Mouse (Mus musculus): Measurements from ENCODE around the gene E130308A19Rik. TPM values are rescaled to one million over a fixed set of nuclear protein-coding genes. Genes with fewer than 3 reads are reported as not detected.
A peak's percentile ranks its signal among the peaks of the same experiment; 100 is the strongest.

The E130308A19Rik gene
- polyA plus RNA-seq, 1 experiment from 2014 or later = 17.7 TPM

GRCm38 (mm10) chr4:59669131-59669530 lies 43.1 kb downstream of the E130308A19Rik start:
- Histone ChIP-seq H3K4me2 (no peak overlapping the region), H3K36me3 (no peaks in the 10 kb centered on the region), H3K4me1 (no peaks in the 10 kb centered on the region), H3K27me3 (replicated peaks) (no peaks in the 10 kb centered on the region), H3K27ac (no peak overlapping the region), H3K4me3 (replicated peaks) (no peak overlapping the region), H3K9ac (no peak overlapping the region), H3K9me3 (no peaks in the 10 kb centered on the region)
- no peak for ATAC-seq (ENCODE audit: insufficient read depth, low FRiP score, low read depth)
- WGBS = 93% methylated on average over 1 of the region's 1 CpGs

DNA sequence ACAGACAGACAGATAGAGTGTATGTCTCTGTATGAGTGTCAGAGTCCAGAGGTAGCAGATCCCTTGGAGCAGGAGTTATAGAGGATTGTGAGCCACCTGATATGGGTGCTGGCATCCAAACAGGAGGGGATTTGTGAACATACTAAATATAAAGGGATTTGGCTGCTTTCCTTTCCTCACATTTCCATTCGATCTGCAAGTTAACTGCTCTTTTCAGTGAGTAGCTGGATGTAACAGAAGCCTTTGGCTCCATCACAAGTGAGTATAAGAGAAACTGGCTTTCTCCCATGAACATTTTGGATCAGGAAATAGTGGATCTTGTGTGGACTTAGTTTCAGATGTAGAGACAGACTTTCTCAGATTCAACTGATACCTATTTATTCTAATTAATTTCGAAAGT lies 44.0 kb downstream of the E130308A19Rik start:
- no peak overlapping the region for H3K4me3 ChIP-seq (replicated peaks)
- no peak overlapping the region for H3K9ac ChIP-seq
- 59% methylated on average over 2 of the region's 2 CpGs for whole genome bisulfite sequencing
- no peaks in the 10 kb centered on the region for H3K27me3 ChIP-seq (replicated peaks)
- H3K4me1 ChIP-seq = no peaks in the 10 kb centered on the region
- no peaks in the 10 kb centered on the region for H3K36me3 ChIP-seq
- H3K4me2 ChIP-seq = no peak overlapping the region
- H3K27ac ChIP-seq = no peak overlapping the region
- H3K9me3 ChIP-seq = no peaks in the 10 kb centered on the region
- ATAC-seq (ENCODE audit: insufficient read depth, low FRiP score, low read depth) = no peak

GRCm38 (mm10) chr4:59673423-59674117 lies 47.6 kb downstream of the E130308A19Rik start:
- 78% methylated on average over 2 of the region's 2 CpGs for WGBS
- no peak for ATAC-seq (ENCODE audit: insufficient read depth, low FRiP score, low read depth)
- no peak overlapping the region for H3K4me2 ChIP-seq

DNA sequence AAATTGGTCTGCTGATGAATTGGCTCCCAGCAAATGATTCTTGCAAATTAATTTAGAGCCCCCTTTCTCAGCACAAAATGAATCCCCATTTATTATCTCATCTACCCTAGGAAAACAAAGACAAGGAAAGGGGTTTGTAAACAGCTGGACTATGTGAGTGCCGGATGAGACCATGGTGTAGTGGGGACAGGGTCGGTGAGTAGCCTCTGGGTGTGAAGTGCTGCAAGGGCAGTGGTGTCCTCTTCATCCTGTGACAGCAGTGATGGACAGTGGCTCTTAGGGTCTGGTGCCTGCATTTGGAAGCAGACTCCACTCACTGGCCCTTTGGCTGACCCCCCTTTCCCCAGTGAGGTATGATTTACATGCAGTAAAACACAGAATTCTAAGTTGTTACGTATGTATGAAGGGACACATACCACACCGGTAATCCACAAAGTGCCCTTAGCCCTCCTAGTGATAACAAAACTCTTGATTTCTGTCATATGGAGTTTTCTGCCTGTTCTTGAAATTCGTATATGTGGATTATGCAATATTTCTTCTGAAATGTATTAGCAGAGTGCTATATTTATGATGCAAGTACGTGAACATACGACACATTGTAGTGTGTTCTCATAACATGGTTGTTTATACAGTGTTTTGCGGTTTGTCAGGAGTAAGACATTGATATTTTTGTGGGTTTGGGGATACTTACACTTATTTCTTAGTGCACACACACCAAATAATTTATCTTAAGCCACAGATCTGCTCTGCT lies 49.1 kb downstream of the E130308A19Rik start:
- Histone ChIP-seq H3K36me3 (no peaks in the 10 kb centered on the region), H3K9me3 (no peaks in the 10 kb centered on the region), H3K4me2 (no peak overlapping the region), H3K9ac (no peak overlapping the region), H3K27me3 (replicated peaks) (no peaks in the 10 kb centered on the region), H3K27ac (no peak overlapping the region), H3K4me3 (replicated peaks) (no peak overlapping the region), H3K4me1 (no peaks in the 10 kb centered on the region)
- 56% methylated on average over 8 of the region's 8 CpGs for WGBS
- no peak for ATAC-seq (ENCODE audit: insufficient read depth, low FRiP score, low read depth)

More at GRCm38 (mm10) chr4:59673423-59674117, 47.6 kb downstream of the E130308A19Rik start:
- Histone ChIP-seq H3K4me3 (replicated peaks) (no peak overlapping the region), H3K27me3 (replicated peaks) (no peaks in the 10 kb centered on the region), H3K9me3 (no peaks in the 10 kb centered on the region), H3K9ac (no peak overlapping the region), H3K27ac (no peak overlapping the region), H3K36me3 (no peaks in the 10 kb centered on the region), H3K4me1 (no peaks in the 10 kb centered on the region)

DNA sequence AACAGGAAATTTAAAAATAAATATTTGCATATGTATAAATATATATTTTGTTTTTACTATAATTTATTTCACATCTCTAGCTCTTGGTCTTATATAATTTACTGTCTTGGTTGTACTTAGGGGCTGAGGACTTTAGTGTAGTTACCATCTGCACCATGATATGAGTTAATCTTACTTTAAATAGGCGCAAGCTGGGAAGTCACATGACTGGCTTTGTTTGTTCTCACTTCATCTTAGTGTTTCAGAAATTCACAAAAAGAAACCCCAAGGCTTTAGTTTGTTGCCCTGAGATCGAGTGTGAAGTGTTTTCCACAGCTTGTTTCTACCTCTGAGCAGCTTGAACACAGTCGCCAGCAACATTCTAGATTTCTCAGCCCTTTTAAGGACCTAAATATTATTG lies 49.7 kb downstream of the E130308A19Rik start:
- no peaks in the 10 kb centered on the region for H3K36me3 ChIP-seq
- H3K9me3 ChIP-seq = no peaks in the 10 kb centered on the region
- no peak overlapping the region for H3K4me3 ChIP-seq (replicated peaks)
- H3K9ac ChIP-seq = no peak overlapping the region
- no peaks in the 10 kb centered on the region for H3K27me3 ChIP-seq (replicated peaks)
- 40% methylated on average over 3 of the region's 3 CpGs for WGBS
- ATAC-seq (ENCODE audit: insufficient read depth, low FRiP score, low read depth) = no peak
- no peak overlapping the region for H3K4me2 ChIP-seq
- no peak overlapping the region for H3K27ac ChIP-seq
- H3K4me1 ChIP-seq = no peaks in the 10 kb centered on the region

- Histone ChIP-seq H3K9ac (no peak overlapping the region), H3K4me1 (0 out of 2 replicates have a peak, but pooled peaks cover 3% of the 10 kb centered on the region), H3K4me2 (no peak overlapping the region), H3K9me3 (no peaks in the 10 kb centered on the region), H3K36me3 (no peaks in the 10 kb centered on the region), H3K4me3 (replicated peaks) (no peak overlapping the region), H3K27ac (no peak overlapping the region), H3K27me3 (replicated peaks) (no peaks in the 10 kb centered on the region)
- no peak for ATAC-seq (ENCODE audit: insufficient read depth, low FRiP score, low read depth)
- 89% methylated on average over 1 of the region's 1 CpGs for WGBS
These were observed 55.4 kb downstream of the E130308A19Rik start for GRCm38 (mm10) chr4:59681383-59681782.

GRCm38 (mm10) chr4:59682491-59682890 lies 56.5 kb downstream of the E130308A19Rik start:
- Histone ChIP-seq H3K4me2 (no peak overlapping the region), H3K9ac (no peak overlapping the region), H3K36me3 (no peaks in the 10 kb centered on the region), H3K27me3 (replicated peaks) (no peaks in the 10 kb centered on the region), H3K4me1 (0 out of 2 replicates have a peak, but pooled peaks cover 3% of the 10 kb centered on the region), H3K4me3 (replicated peaks) (no peak overlapping the region), H3K27ac (no peak overlapping the region), H3K9me3 (no peaks in the 10 kb centered on the region)
- WGBS = 63% methylated on average over 3 of the region's 3 CpGs
- no peak for ATAC-seq (ENCODE audit: insufficient read depth, low FRiP score, low read depth)

DNA sequence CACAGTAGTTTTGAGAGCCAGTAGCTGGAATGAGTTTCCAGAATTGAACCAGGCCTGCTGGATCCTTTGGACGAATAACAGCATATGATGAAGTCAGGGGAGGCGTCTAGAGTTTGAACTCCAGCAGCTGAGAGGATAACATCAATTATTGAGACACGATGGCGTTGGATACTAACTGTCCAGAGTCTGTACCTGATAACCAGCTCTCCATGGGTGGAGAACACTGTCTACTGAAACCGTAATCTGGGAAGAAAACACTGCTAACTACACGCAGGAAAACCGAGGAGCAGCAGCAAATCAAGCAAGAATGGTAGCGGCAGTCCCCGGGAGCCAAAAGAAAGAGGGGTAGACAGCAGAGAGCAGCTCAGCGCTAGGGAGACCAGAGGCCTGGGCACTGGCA lies 56.9 kb downstream of the E130308A19Rik start:
- Histone ChIP-seq H3K4me1 (0 out of 2 replicates have a peak, but pooled peaks cover 3% of the 10 kb centered on the region), H3K4me3 (replicated peaks) (no peak overlapping the region), H3K9me3 (no peaks in the 10 kb centered on the region), H3K36me3 (no peaks in the 10 kb centered on the region), H3K4me2 (no peak overlapping the region), H3K27ac (no peak overlapping the region), H3K9ac (no peak overlapping the region), H3K27me3 (replicated peaks) (no peaks in the 10 kb centered on the region)
- ATAC-seq (ENCODE audit: insufficient read depth, low FRiP score, low read depth) = no peak
- WGBS = 70% methylated on average over 10 of the region's 10 CpGs

DNA sequence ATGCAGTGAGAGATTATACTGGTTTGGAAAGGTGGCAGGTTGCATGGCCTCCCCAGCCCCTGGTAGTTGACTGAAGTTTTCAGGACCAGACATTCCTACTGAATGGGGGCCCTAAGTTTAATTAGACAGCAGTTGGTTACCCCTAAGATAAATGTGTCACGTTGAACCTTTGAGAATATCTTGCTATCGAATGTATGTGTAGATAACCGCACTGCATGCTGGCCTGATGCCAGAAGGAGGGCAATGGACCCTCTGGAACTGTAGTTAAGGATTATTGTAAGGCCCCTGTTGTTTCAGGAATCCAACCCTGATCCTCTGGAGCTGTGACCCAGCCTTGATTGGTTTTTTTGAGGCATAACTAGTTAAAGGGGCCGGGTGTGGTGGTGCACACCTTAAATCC lies 58.3 kb downstream of the E130308A19Rik start:
- 0 out of 2 replicates have a peak, but pooled peaks cover 3% of the 10 kb centered on the region for H3K4me1 ChIP-seq
- ATAC-seq (ENCODE audit: insufficient read depth, low FRiP score, low read depth) = no peak
- no peak overlapping the region for H3K27ac ChIP-seq
- H3K36me3 ChIP-seq = no peaks in the 10 kb centered on the region
- H3K9me3 ChIP-seq = no peaks in the 10 kb centered on the region
- H3K4me3 ChIP-seq (replicated peaks) = no peak overlapping the region
- no peaks in the 10 kb centered on the region for H3K27me3 ChIP-seq (replicated peaks)
- no peak overlapping the region for H3K4me2 ChIP-seq
- WGBS = 51% methylated on average over 4 of the region's 4 CpGs
- H3K9ac ChIP-seq = no peak overlapping the region

GRCm38 (mm10) chr4:59686716-59687115 lies 60.7 kb downstream of the E130308A19Rik start:
- H3K4me2 ChIP-seq = no peak overlapping the region
- no peak overlapping the region for H3K9ac ChIP-seq
- 84% methylated on average over 4 of the region's 4 CpGs for WGBS
- no peak overlapping the region for H3K4me3 ChIP-seq (replicated peaks)
- ATAC-seq (ENCODE audit: insufficient read depth, low FRiP score, low read depth) = no peak
- H3K36me3 ChIP-seq = no peaks in the 10 kb centered on the region
- 0 out of 2 replicates have a peak, but pooled peaks cover 3% of the 10 kb centered on the region for H3K4me1 ChIP-seq
- no peak overlapping the region for H3K27ac ChIP-seq
- no peaks in the 10 kb centered on the region for H3K9me3 ChIP-seq
- no peaks in the 10 kb centered on the region for H3K27me3 ChIP-seq (replicated peaks)

- no peak overlapping the region for H3K9ac ChIP-seq
- no peak overlapping the region for H3K4me3 ChIP-seq (replicated peaks)
- WGBS = 75% methylated on average over 4 of the region's 4 CpGs
- H3K27ac ChIP-seq = no peak overlapping the region
- H3K4me1 ChIP-seq = 0 out of 2 replicates have a peak, but pooled peaks cover 3% of the 10 kb centered on the region
- no peak overlapping the region for H3K4me2 ChIP-seq
- H3K27me3 ChIP-seq (replicated peaks) = no peaks in the 10 kb centered on the region
- H3K9me3 ChIP-seq = no peaks in the 10 kb centered on the region
- peak; percentile 60; the same call in 1 of the 2 replicates for ATAC-seq (ENCODE audit: insufficient read depth, low FRiP score, low read depth)
- no peaks in the 10 kb centered on the region for H3K36me3 ChIP-seq
These were observed 63.0 kb downstream of the E130308A19Rik start for GRCm38 (mm10) chr4:59689055-59689454.

DNA sequence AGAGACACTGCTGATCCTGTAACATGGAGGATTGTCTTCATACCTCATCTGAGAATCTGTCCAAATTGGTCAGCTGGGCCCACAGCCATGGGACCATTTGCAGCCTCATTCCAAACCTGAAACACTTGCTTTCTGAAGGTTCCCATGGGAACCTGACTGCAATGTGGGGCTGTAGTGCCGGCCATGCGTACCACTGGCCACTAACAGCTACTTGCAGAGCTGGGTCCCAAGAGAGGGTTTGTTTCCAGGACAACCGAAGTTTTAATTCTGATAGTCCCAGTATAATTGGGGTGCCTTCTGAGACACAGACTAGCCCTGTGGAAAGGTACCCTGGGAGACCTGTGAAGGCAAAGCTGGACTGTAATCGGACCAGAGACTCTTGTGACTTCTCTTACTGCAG lies 64.1 kb downstream of the E130308A19Rik start:
- no peak overlapping the region for H3K9ac ChIP-seq
- no peak overlapping the region for H3K4me3 ChIP-seq (replicated peaks)
- no peaks in the 10 kb centered on the region for H3K36me3 ChIP-seq
- H3K4me2 ChIP-seq = no peak overlapping the region
- 91% methylated on average over 4 of the region's 4 CpGs for WGBS
- no peak overlapping the region for H3K27ac ChIP-seq
- H3K27me3 ChIP-seq (replicated peaks) = no peaks in the 10 kb centered on the region
- H3K4me1 ChIP-seq = no peaks in the 10 kb centered on the region
- H3K9me3 ChIP-seq = no peaks in the 10 kb centered on the region
- no peak for ATAC-seq (ENCODE audit: insufficient read depth, low FRiP score, low read depth)

All from stomach, embryonic 15.5 days (tissue).